Mouse (Mus musculus) embryonic fibroblast, embryonic 13.5 days (primary cell): ENCODE data around the gene Eef2k. TPM values are rescaled to one million over a fixed set of nuclear protein-coding genes. Genes with fewer than 3 reads are reported as not detected.
"Not testable (repeated sequence)": the region's sequence is repeated elsewhere in the genome, so short reads cannot be mapped to it uniquely, and the experiment has no call there.

Experiments used
- H3K27ac ChIP-seq: 2 replicates; pipeline ENCODE4 v1.5.1; 2012; ENCODE audit warnings: low read length, control low read depth, inconsistent platforms; ENCODE audit not compliant: insufficient read depth
- H3K4me1 ChIP-seq: 2 replicates; pipeline ENCODE4 v1.6.1; 2011; ENCODE audit warnings: low read length; ENCODE audit not compliant: control insufficient read depth, insufficient read depth
- H3K4me3 ChIP-seq: 2 replicates; pipeline ENCODE4 v1.5.1; 2011; ENCODE audit warnings: mild to moderate bottlenecking, control low read depth, low read length; ENCODE audit not compliant: insufficient read depth
- CTCF ChIP-seq: IDR thresholded peaks from 2 replicates; pipeline ENCODE4 v1.5.1; 2011; ENCODE audit warnings: mild to moderate bottlenecking, control low read depth, low read length, moderate library complexity, borderline replicate concordance; ENCODE audit not compliant: insufficient read depth
- POLR2A ChIP-seq: IDR thresholded peaks from 2 replicates; pipeline ENCODE4 v1.6.1; 2011; ENCODE audit warnings: low read depth, mild to moderate bottlenecking, control low read depth, low read length, moderate library complexity
- polyA plus RNA-seq: library from polyadenylated mRNA; stranded (reverse); fragments of >200 nt; gene quantifications from 2 replicates; pipeline ENCODE4 v1.2.4, GENCODE M21; 2011; ENCODE audit warnings: low read depth; ENCODE audit not compliant: missing spikeins, insufficient read length

Eef2k gene
- polyA plus RNA-seq, 1 experiment: 47.7 TPM

- H3K27ac ChIP-seq: no peak overlapping the region
Observed at GRCm38 (mm10) chr7:120893123-120893522, 50.5 kb downstream of the Eef2k start.

GRCm38 (mm10) chr7:120897054-120897453, 54.4 kb downstream of the Eef2k start:
- H3K4me1 ChIP-seq: no peaks in the 10 kb centered on the region
- no peak overlapping the region for H3K27ac ChIP-seq
- H3K4me3 ChIP-seq: no peak overlapping the region
- TF ChIP-seq CTCF: no peak
- TF ChIP-seq POLR2A: no peak

More at GRCm38 (mm10) chr7:120893123-120893522, 50.5 kb downstream of the Eef2k start:
- TF ChIP-seq CTCF (no peak), POLR2A (no peak)
- no peak overlapping the region for H3K4me3 ChIP-seq
- H3K4me1 ChIP-seq: no peaks in the 10 kb centered on the region

- Histone ChIP-seq H3K4me1 (no peaks in the 10 kb centered on the region), H3K27ac (no peak overlapping the region), H3K4me3 (no peak overlapping the region)
- no peak for TF ChIP-seq CTCF
- TF ChIP-seq POLR2A: no peak
Observed at GRCm38 (mm10) chr7:120897711-120898335, 55.2 kb downstream of the Eef2k start.

GRCm38 (mm10) chr7:120900191-120900590, 57.6 kb downstream of the Eef2k start:
- TF ChIP-seq POLR2A (no peak), CTCF (no peak)
- no peak overlapping the region for H3K27ac ChIP-seq
- no peak overlapping the region for H3K4me3 ChIP-seq
- H3K4me1 ChIP-seq: no peaks in the 10 kb centered on the region

GRCm38 (mm10) chr7:120901701-120902100, 59.1 kb downstream of the Eef2k start:
- TF ChIP-seq POLR2A (no peak), CTCF (no peak)
- Histone ChIP-seq H3K27ac (no peak overlapping the region), H3K4me3 (no peak overlapping the region), H3K4me1 (no peaks in the 10 kb centered on the region)

GRCm38 (mm10) chr7:120902931-120903330, 60.3 kb downstream of the Eef2k start:
- Histone ChIP-seq H3K27ac (no peak overlapping the region), H3K4me1 (no peaks in the 10 kb centered on the region), H3K4me3 (no peak overlapping the region)
- TF ChIP-seq POLR2A: no peak
- no peak for TF ChIP-seq CTCF

GRCm38 (mm10) chr7:120910172-120910571, 67.5 kb downstream of the Eef2k start:
- H3K27ac ChIP-seq, H3K4me1 ChIP-seq, H3K4me3 ChIP-seq: not testable (repeated sequence)

GRCm38 (mm10) chr7:120911268-120911667, 68.6 kb downstream of the Eef2k start:
- not testable (repeated sequence) for H3K4me3 ChIP-seq, H3K4me1 ChIP-seq, H3K27ac ChIP-seq

GRCm38 (mm10) chr7:120913332-120913731, 70.7 kb downstream of the Eef2k start:
- TF ChIP-seq CTCF: no peak
- no peak for TF ChIP-seq POLR2A
- Histone ChIP-seq H3K4me1 (no peaks in the 10 kb centered on the region), H3K4me3 (no peak overlapping the region), H3K27ac (no peak overlapping the region)

GRCm38 (mm10) chr7:120916262-120916875, 73.7 kb downstream of the Eef2k start:
- no peak overlapping the region for H3K4me3 ChIP-seq

More at GRCm38 (mm10) chr7:120916262-120916875, 73.7 kb downstream of the Eef2k start:
- Histone ChIP-seq H3K27ac (no peak overlapping the region), H3K4me1 (peaks cover 6% of the 10 kb centered on the region)
- TF ChIP-seq CTCF: no peak
- no peak for TF ChIP-seq POLR2A
